Mouse (Mus musculus): ENCODE results near the gene Dnah1. TPM values are rescaled to one million over a fixed set of nuclear protein-coding genes. Genes with fewer than 3 reads are reported as not detected.

Gene Dnah1
- polyA plus RNA-seq, 1 experiment from 2014 or later, result 1.5 TPM

GRCm38 (mm10) chr14:31237101-31237882 is 86.4 kb downstream of the Dnah1 start:
- Histone ChIP-seq H3K9ac (no peak overlapping the region), H3K27me3 (replicated peaks) (no peaks in the 10 kb centered on the region), H3K4me3 (no peak overlapping the region), H3K27ac (ENCODE audit: poor library complexity, severe bottlenecking) (no peak overlapping the region), H3K36me3 (peaks cover 6% of the 10 kb centered on the region; the same call in 1 of the 2 replicates), H3K4me2 (no peak overlapping the region), H3K4me1 (replicated peaks) (peaks cover 14% of the 10 kb centered on the region; the same call in 1 of the 2 replicates), H3K9me3 (replicated peaks) (no peaks in the 10 kb centered on the region)
- no peak for ATAC-seq (ENCODE audit: insufficient number of reproducible peaks, low FRiP score)
- WGBS, result 74% methylated on average over 7 of the region's 7 CpGs

GRCm38 (mm10) chr14:31233996-31234591 is 89.6 kb downstream of the Dnah1 start:
- Histone ChIP-seq H3K9ac (0 out of 2 replicates have a peak overlapping the region, but pooled peaks have one; percentile 19), H3K4me1 (replicated peaks) (peaks cover 43% of the 10 kb centered on the region), H3K4me3 (no peak overlapping the region), H3K9me3 (replicated peaks) (no peaks in the 10 kb centered on the region), H3K36me3 (peaks cover 6% of the 10 kb centered on the region; the same call in 1 of the 2 replicates), H3K4me2 (peak overlapping the region; percentile 39), H3K27ac (ENCODE audit: poor library complexity, severe bottlenecking) (no peak overlapping the region), H3K27me3 (replicated peaks) (no peaks in the 10 kb centered on the region)
- no peak for ATAC-seq (ENCODE audit: insufficient number of reproducible peaks, low FRiP score)
- WGBS, result 11% methylated on average over 11 of the region's 11 CpGs

GRCm38 (mm10) chr14:31233070-31233995 is 90.4 kb downstream of the Dnah1 start:
- Histone ChIP-seq H3K27me3 (replicated peaks) (no peaks in the 10 kb centered on the region), H3K4me2 (no peak overlapping the region), H3K9ac (no peak overlapping the region), H3K27ac (ENCODE audit: poor library complexity, severe bottlenecking) (no peak overlapping the region), H3K36me3 (no peaks in the 10 kb centered on the region; the same call in 1 of the 2 replicates), H3K9me3 (replicated peaks) (no peaks in the 10 kb centered on the region), H3K4me1 (replicated peaks) (peaks cover 50% of the 10 kb centered on the region), H3K4me3 (no peak overlapping the region)
- ATAC-seq (ENCODE audit: insufficient number of reproducible peaks, low FRiP score), result peak; percentile 41; the same call in 1 of the 2 replicates
- 63% methylated on average over 14 of the region's 14 CpGs for WGBS

GRCm38 (mm10) chr14:31232404-31233069 is 91.2 kb downstream of the Dnah1 start:
- H3K4me3 ChIP-seq, result no peak overlapping the region
- H3K4me2 ChIP-seq, result no peak overlapping the region
- H3K27ac ChIP-seq (ENCODE audit: poor library complexity, severe bottlenecking), result no peak overlapping the region
- peaks cover 56% of the 10 kb centered on the region for H3K4me1 ChIP-seq (replicated peaks)
- whole genome bisulfite sequencing, result 70% methylated on average over 13 of the region's 13 CpGs
- H3K9me3 ChIP-seq (replicated peaks), result no peaks in the 10 kb centered on the region
- no peaks in the 10 kb centered on the region for H3K36me3 ChIP-seq
- ATAC-seq (ENCODE audit: insufficient number of reproducible peaks, low FRiP score), result no peak
- no peaks in the 10 kb centered on the region for H3K27me3 ChIP-seq (replicated peaks)
- no peak overlapping the region for H3K9ac ChIP-seq

- no peak overlapping the region for H3K9ac ChIP-seq
- H3K9me3 ChIP-seq (replicated peaks), result no peaks in the 10 kb centered on the region
- H3K4me1 ChIP-seq (replicated peaks), result peaks cover 66% of the 10 kb centered on the region
- no peaks in the 10 kb centered on the region for H3K36me3 ChIP-seq
- WGBS, result 41% methylated on average over 8 of the region's 8 CpGs
- no peak for ATAC-seq (ENCODE audit: insufficient number of reproducible peaks, low FRiP score)
- H3K27me3 ChIP-seq (replicated peaks), result no peaks in the 10 kb centered on the region
- H3K4me3 ChIP-seq, result no peak overlapping the region
- peak overlapping the region; percentile 35; the same call in 1 of the 2 replicates for H3K27ac ChIP-seq (ENCODE audit: poor library complexity, severe bottlenecking)
- H3K4me2 ChIP-seq, result no peak overlapping the region
Measured at GRCm38 (mm10) chr14:31230442-31230841, 93.3 kb downstream of the Dnah1 start.

GRCm38 (mm10) chr14:31228234-31228633 is 95.5 kb downstream of the Dnah1 start:
- H3K4me2 ChIP-seq, result no peak overlapping the region
- no peak overlapping the region for H3K9ac ChIP-seq
- no peaks in the 10 kb centered on the region for H3K36me3 ChIP-seq
- H3K27me3 ChIP-seq (replicated peaks), result no peaks in the 10 kb centered on the region
- WGBS, result 45% methylated on average over 6 of the region's 6 CpGs
- ATAC-seq (ENCODE audit: insufficient number of reproducible peaks, low FRiP score), result no peak
- H3K9me3 ChIP-seq (replicated peaks), result no peaks in the 10 kb centered on the region
- no peak overlapping the region for H3K27ac ChIP-seq (ENCODE audit: poor library complexity, severe bottlenecking)
- peaks cover 62% of the 10 kb centered on the region for H3K4me1 ChIP-seq (replicated peaks)
- no peak overlapping the region for H3K4me3 ChIP-seq

- no peak overlapping the region for H3K4me3 ChIP-seq
- 45% methylated on average over 4 of the region's 4 CpGs for WGBS
Measured at GRCm38 (mm10) chr14:31226978-31227377, 96.7 kb downstream of the Dnah1 start.

GRCm38 (mm10) chr14:31217666-31218065 is 106.0 kb downstream of the Dnah1 start, which contains the start of gene Sema3g:
Gene Sema3g (plus strand): TSS chr14:31217860.
- Histone ChIP-seq H3K4me1 (replicated peaks) (peaks cover 48% of the 10 kb centered on the region), H3K9ac (peak within 1 kb of the TSS; percentile 50; the same call in 1 of the 2 replicates), H3K27me3 (replicated peaks) (0 out of 2 replicates have a peak, but pooled peaks cover 9% of the 10 kb centered on the region), H3K36me3 (peaks cover 5% of the 10 kb centered on the region; the same call in 1 of the 2 replicates), H3K27ac (ENCODE audit: poor library complexity, severe bottlenecking) (no peak within 1 kb of the TSS), H3K4me3 (no peak within 1 kb of the TSS), H3K4me2 (peak within 1 kb of the TSS; percentile 48), H3K9me3 (replicated peaks) (no peaks in the 10 kb centered on the region)
- ATAC-seq (ENCODE audit: insufficient number of reproducible peaks, low FRiP score), result peak; percentile 55
- whole genome bisulfite sequencing, result 5% methylated on average over 11 of the region's 11 CpGs

More at GRCm38 (mm10) chr14:31226978-31227377, 96.7 kb downstream of the Dnah1 start:
- Histone ChIP-seq H3K4me1 (replicated peaks) (peaks cover 54% of the 10 kb centered on the region), H3K9ac (no peak overlapping the region), H3K27me3 (replicated peaks) (no peaks in the 10 kb centered on the region), H3K9me3 (replicated peaks) (no peaks in the 10 kb centered on the region), H3K4me2 (no peak overlapping the region), H3K36me3 (no peaks in the 10 kb centered on the region), H3K27ac (ENCODE audit: poor library complexity, severe bottlenecking) (peak overlapping the region; percentile 58; the same call in 1 of the 2 replicates)
- peak; percentile 43; the same call in 1 of the 2 replicates for ATAC-seq (ENCODE audit: insufficient number of reproducible peaks, low FRiP score)

GRCm38 (mm10) chr14:31216846-31217245 is 106.8 kb downstream of the Dnah1 start, which contains the start of gene Nisch:
Gene Nisch (minus strand): TSS chr14:31216946.
- ATAC-seq (ENCODE audit: insufficient number of reproducible peaks, low FRiP score), result no peak
- H3K27me3 ChIP-seq (replicated peaks), result 0 out of 2 replicates have a peak, but pooled peaks cover 9% of the 10 kb centered on the region
- no peak within 1 kb of the TSS for H3K4me3 ChIP-seq
- peak within 1 kb of the TSS; percentile 48 for H3K4me2 ChIP-seq
- peak within 1 kb of the TSS; percentile 50; the same call in 1 of the 2 replicates for H3K9ac ChIP-seq
- peaks cover 56% of the 10 kb centered on the region for H3K4me1 ChIP-seq (replicated peaks)
- 64% methylated on average over 2 of the region's 2 CpGs for WGBS
- H3K9me3 ChIP-seq (replicated peaks), result no peaks in the 10 kb centered on the region
- H3K36me3 ChIP-seq, result peaks cover 13% of the 10 kb centered on the region
- no peak within 1 kb of the TSS for H3K27ac ChIP-seq (ENCODE audit: poor library complexity, severe bottlenecking)
